Mouse (Mus musculus) midbrain, postnatal 0 days (tissue): ENCODE results near the gene 4930404N11Rik. TPM values are rescaled to one million over a fixed set of nuclear protein-coding genes. Genes with fewer than 3 reads are reported as not detected.
A peak's percentile ranks its signal among the peaks of the same experiment; 100 is the strongest.

Source experiments
- ATAC-seq: fragments of 200-750 bp; cut with Nextera tagmentation; 2 replicates; pipeline ENCODE4 v1.8.0; 2017; ENCODE audit warnings: moderate number of reproducible peaks, mild to moderate bottlenecking, moderate TSS enrichment, moderate library complexity; ENCODE audit not compliant: low FRiP score
- DNase-seq: peaks from one replicate; pipeline ENCODE4 v3.0.0-alpha.2; 2015; ENCODE audit warnings: low spot score
- H3K27ac ChIP-seq: fragments of 300-500 bp; sonication (generic); 2 replicates; pipeline ENCODE4 v1.5.1; 2014; ENCODE audit warnings: low read depth, mild to moderate bottlenecking, low read length, mixed read lengths
- H3K27me3 ChIP-seq: fragments of 300-500 bp; sonication (generic); 2 replicates; pipeline ENCODE4 v1.6.1; 2014; ENCODE audit warnings: low read length, control low read depth, mixed read lengths; ENCODE audit not compliant: insufficient read depth
- H3K36me3 ChIP-seq: fragments of 300-500 bp; sonication (generic); 2 replicates; pipeline ENCODE4 v1.6.1; 2014; ENCODE audit warnings: low read length, control low read depth, mixed read lengths; ENCODE audit not compliant: insufficient read depth
- H3K4me1 ChIP-seq: fragments of 300-500 bp; sonication (generic); 2 replicates; pipeline ENCODE4 v1.6.1; 2014; ENCODE audit warnings: mild to moderate bottlenecking, control low read depth, antibody characterized with exemption, low read length, mixed read lengths; ENCODE audit not compliant: insufficient read depth
- H3K4me2 ChIP-seq: fragments of 300-500 bp; sonication (generic); 2 replicates; pipeline ENCODE4 v1.6.1; 2014; ENCODE audit warnings: low read depth, mild to moderate bottlenecking, low read length, mixed read lengths; ENCODE audit not compliant: poor library complexity, severe bottlenecking
- H3K4me3 ChIP-seq: fragments of 300-500 bp; sonication (generic); 2 replicates; pipeline ENCODE4 v1.5.1; 2014; ENCODE audit warnings: low read depth, mild to moderate bottlenecking, low read length, moderate library complexity
- H3K9ac ChIP-seq: fragments of 300-500 bp; sonication (generic); replicated peaks from 2 replicates; pipeline ENCODE4 v1.6.1; 2014; ENCODE audit warnings: mild to moderate bottlenecking, low read length, moderate library complexity, mixed read lengths; ENCODE audit not compliant: poor library complexity, severe bottlenecking
- H3K9me3 ChIP-seq: fragments of 300-500 bp; sonication (generic); 2 replicates; pipeline ENCODE4 v1.6.1; 2016; ENCODE audit warnings: low read length, control low read depth
- CTCF ChIP-seq: IDR thresholded peaks from 2 replicates; pipeline ENCODE4 v1.5.1; 2016; ENCODE audit warnings: antibody characterized with exemption, mild to moderate bottlenecking
- WGBS: fragments of 180-500 bp; shearing (Covaris S2); extraction: QIAGEN DNeasy Blood & Tissue Kit; methylation state at CpG from one replicate; pipeline ENCODE4 v1.1.7; 2014; 5-methylcytosine and 5-hydroxymethylcytosine counted together
- polyA plus RNA-seq: library from polyadenylated mRNA; unstranded; fragments of >200 nt; fragmentation: Nextera tagmentation; extraction: Ambion mirVana; gene quantifications from 2 replicates; pipeline ENCODE4 v1.2.1, GENCODE M21; 2015
- total RNA-seq: library from RNA; depleted of rRNA; stranded (reverse); fragments of >200 nt; gene quantifications from 2 replicates; pipeline ENCODE4 v1.2.3, GENCODE M21; 2014

4930404N11Rik gene
- total and polyA plus RNA-seq, 2 experiments from 2014 or later, result 0.47 TPM; not detected in 1

GRCm38 (mm10) chr10:81319330-81319699, 46.3 kb downstream of the 4930404N11Rik start:
- Histone ChIP-seq H3K9ac (peak overlapping the region; percentile 34; the same call in 1 of the 2 replicates), H3K27ac (peak overlapping the region; percentile 88; the same call in 1 of the 2 replicates), H3K4me2 (peak overlapping the region; percentile 77), H3K4me1 (0 out of 2 replicates have a peak, but pooled peaks cover 3% of the 10 kb centered on the region), H3K4me3 (peak overlapping the region; percentile 58), H3K36me3 (peaks cover 52% of the 10 kb centered on the region), H3K9me3 (no peaks in the 10 kb centered on the region), H3K27me3 (no peaks in the 10 kb centered on the region)
- 31% methylated on average over 8 of the region's 8 CpGs for WGBS
- peak; percentile 42; the same call in 1 of the 2 replicates for TF ChIP-seq CTCF
- ATAC-seq (no peak), DNase-seq (peak; percentile 8)

DNA sequence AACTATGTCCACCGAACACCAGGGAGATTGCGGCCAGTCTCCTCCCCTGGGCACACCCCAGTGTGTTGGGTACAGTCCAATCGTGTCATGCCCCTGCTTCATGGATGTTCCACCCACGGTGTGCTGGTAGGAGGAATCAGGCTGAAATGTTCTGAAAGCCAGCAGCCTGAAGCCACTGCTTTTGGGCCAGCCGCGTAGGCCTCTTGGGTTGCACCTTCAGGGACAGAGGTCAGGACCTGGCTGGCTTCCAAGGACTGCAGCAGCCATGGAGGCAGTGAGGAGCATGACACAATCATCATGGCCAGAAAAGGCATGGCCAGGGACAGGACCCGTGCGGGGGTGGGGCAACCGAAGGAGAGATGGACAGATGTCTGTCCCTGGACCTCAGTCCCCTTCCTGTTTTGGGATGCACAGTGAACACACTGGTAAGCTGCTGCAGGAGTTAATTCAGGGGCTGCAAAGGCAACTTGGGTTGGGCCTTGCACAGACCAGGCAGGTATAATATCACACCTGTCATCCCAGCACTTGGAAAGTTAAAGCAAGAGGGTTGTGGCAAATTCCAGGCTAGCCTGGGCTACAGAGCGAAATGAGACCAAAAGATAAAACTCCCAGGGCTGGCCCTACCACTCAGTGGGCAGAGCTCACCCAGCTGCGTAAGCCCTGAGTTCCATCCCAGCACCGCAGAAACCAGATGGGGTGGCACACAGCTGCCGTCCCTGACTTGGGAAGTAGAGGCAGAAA, 46.9 kb downstream of the 4930404N11Rik start:
- Histone ChIP-seq H3K9ac (0 out of 2 replicates have a peak overlapping the region, but pooled peaks have one; percentile 34), H3K4me2 (no peak overlapping the region), H3K4me1 (0 out of 2 replicates have a peak, but pooled peaks cover 3% of the 10 kb centered on the region), H3K27me3 (no peaks in the 10 kb centered on the region), H3K9me3 (no peaks in the 10 kb centered on the region), H3K27ac (0 out of 2 replicates have a peak overlapping the region, but pooled peaks have one; percentile 88), H3K36me3 (peaks cover 52% of the 10 kb centered on the region), H3K4me3 (no peak overlapping the region)
- 91% methylated on average over 13 of the region's 13 CpGs for WGBS
- TF ChIP-seq CTCF, result no peak
- no peak for ATAC-seq
- DNase-seq, result no peak

- H3K4me3 ChIP-seq, result no peak overlapping the region
- no peak overlapping the region for H3K27ac ChIP-seq
- no peak overlapping the region for H3K9ac ChIP-seq
- 23% methylated on average over 19 of the region's 20 CpGs for WGBS
- H3K36me3 ChIP-seq, result peaks cover 53% of the 10 kb centered on the region
- H3K4me2 ChIP-seq, result peak overlapping the region; percentile 4; the same call in 1 of the 2 replicates
- no peaks in the 10 kb centered on the region for H3K27me3 ChIP-seq
- ATAC-seq (no peak), DNase-seq (no peak)
- H3K9me3 ChIP-seq, result no peaks in the 10 kb centered on the region
- no peak for TF ChIP-seq CTCF
- H3K4me1 ChIP-seq, result 0 out of 2 replicates have a peak, but pooled peaks cover 3% of the 10 kb centered on the region
These were observed 48.3 kb downstream of the 4930404N11Rik start for GRCm38 (mm10) chr10:81317273-81317672.

DNA sequence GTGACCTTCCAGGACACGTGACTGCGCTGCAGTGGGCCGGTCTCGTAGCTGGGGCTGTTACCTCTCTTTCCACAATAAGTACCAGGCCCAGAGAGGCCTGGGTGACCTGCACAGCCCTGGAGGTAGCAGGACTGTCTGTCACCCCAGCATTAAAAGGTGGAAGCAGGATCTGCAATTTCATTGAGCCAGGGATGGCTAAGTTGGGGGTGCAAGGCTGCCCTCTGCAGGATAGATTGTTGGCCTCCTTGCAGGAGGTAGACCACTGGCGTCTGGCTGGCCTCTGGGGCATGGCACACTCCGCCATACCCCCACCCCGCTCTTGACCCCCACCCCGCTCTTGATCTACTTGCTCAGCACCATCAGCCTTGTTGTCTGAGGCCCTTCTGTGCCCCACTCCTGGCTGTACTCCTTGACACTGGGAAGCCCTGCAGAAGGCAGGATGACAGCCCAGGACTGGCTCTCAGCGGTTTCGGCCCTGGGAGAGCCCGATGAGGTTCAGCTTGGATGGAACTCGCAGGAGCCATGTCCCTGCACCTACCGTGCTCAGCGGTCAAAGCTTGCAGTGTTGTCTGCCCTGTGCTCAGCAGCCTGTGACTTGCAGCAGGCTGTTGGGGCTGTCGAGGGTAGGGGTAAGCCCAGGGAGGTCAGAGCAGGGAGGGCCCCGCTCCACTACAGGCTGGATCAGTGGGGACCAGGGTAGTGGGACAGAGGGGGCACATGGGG, 49.1 kb downstream of the 4930404N11Rik start:
- 0 out of 2 replicates have a peak, but pooled peaks cover 3% of the 10 kb centered on the region for H3K4me1 ChIP-seq
- H3K36me3 ChIP-seq, result peaks cover 60% of the 10 kb centered on the region
- peak overlapping the region; percentile 4; the same call in 1 of the 2 replicates for H3K4me2 ChIP-seq
- DNase-seq, result no peak
- no peak overlapping the region for H3K27ac ChIP-seq
- no peaks in the 10 kb centered on the region for H3K9me3 ChIP-seq
- no peak for ATAC-seq
- H3K4me3 ChIP-seq, result no peak overlapping the region
- H3K9ac ChIP-seq, result no peak overlapping the region
- no peaks in the 10 kb centered on the region for H3K27me3 ChIP-seq
- peak; percentile 62 for TF ChIP-seq CTCF
- WGBS, result 42% methylated on average over 16 of the region's 16 CpGs

DNA sequence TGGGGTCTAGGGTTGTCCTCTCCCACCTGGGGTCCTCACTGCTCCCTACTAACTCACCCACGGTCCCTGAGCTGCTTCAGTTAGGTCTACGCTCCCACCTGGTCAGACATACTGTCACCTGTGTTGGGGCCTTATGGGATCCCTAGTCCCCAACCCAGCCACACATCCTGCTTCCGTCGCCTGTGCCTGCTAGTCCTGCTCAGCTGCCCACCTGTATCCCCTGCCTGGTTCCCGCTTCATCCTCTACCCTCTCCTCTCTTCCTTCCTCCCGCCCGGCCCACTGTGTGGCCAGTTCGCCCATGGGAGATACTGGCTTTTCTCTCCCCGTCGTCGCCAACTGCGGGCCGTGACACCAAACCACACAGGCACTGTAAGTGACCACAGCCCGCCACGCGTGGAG, 50.0 kb downstream of the 4930404N11Rik start:
- DNase-seq, result no peak
- Histone ChIP-seq H3K27ac (no peak overlapping the region), H3K9me3 (no peaks in the 10 kb centered on the region), H3K4me1 (0 out of 2 replicates have a peak, but pooled peaks cover 3% of the 10 kb centered on the region), H3K36me3 (peaks cover 69% of the 10 kb centered on the region), H3K27me3 (no peaks in the 10 kb centered on the region), H3K9ac (no peak overlapping the region), H3K4me2 (no peak overlapping the region), H3K4me3 (no peak overlapping the region)
- no peak for ATAC-seq
- no peak for TF ChIP-seq CTCF
- WGBS, result 93% methylated on average over 16 of the region's 16 CpGs
